18 mouse cellular contexts compared by ENCODE assay signal in genomic region chr10:78004479-78005100, GRCm38 (mm10). TPM values are rescaled to one million over a fixed set of nuclear protein-coding genes. Genes with fewer than 3 reads are reported as not detected.
DNase-seq lines count a peak whose midpoint lies in the region; ATAC-seq and TF ChIP-seq lines count a peak whose summit lies in the region.
"Had no signal": no experiment of that assay in that cellular context is flagged by ENCODE, and none has a peak within 500 bp of the region (broad histone marks: within the 10 kb centered on the region; RNA-seq: fewer than 3 reads in every experiment).

No protein-coding gene starts in this region.

- no peak for TF ChIP-seq CTCF in intestine, postnatal 0 days (IDR thresholded peaks at IDR 0.05; ENCODE audit: low read depth)

- no peaks in the 10 kb centered on the region for H3K27me3 ChIP-seq in intestine, postnatal 0 days (replicated peaks; ENCODE audit: control insufficient read depth, insufficient read depth, low read length)
- H3K27me3 ChIP-seq in liver, embryonic 16.5 days (ENCODE audit: control insufficient read depth, insufficient read depth, low read depth, low read length), result no peaks in the 10 kb centered on the region
- H3K27me3 ChIP-seq: CH12.LX; embryonic facial prominence, embryonic 12.5 days; forebrain, embryonic 15.5 days; hindbrain, embryonic 13.5 days; kidney, embryonic 15.5 days had no signal

- intact Hi-C loops in gastrocnemius, postnatal 36 days (cut with DNase I), result no loop called here

- H3K36me3 ChIP-seq in intestine, postnatal 0 days (ENCODE audit: control insufficient read depth, insufficient read depth), result peaks cover 34% of the 10 kb centered on the region
- H3K36me3 ChIP-seq in liver, embryonic 16.5 days (ENCODE audit: control insufficient read depth, insufficient read depth), result peaks cover 33% of the 10 kb centered on the region

- H3K9me3 ChIP-seq in intestine, postnatal 0 days (ENCODE audit: control insufficient read depth), result no peaks in the 10 kb centered on the region
- H3K9me3 ChIP-seq in liver, embryonic 16.5 days (replicated peaks; ENCODE audit: control insufficient read depth, low read length), result no peaks in the 10 kb centered on the region
- H3K9me3 ChIP-seq: embryonic facial prominence, embryonic 12.5 days; forebrain, embryonic 15.5 days; hindbrain, embryonic 13.5 days; kidney, embryonic 15.5 days; limb, embryonic 10.5 days had no signal

- DNase-seq in layer of hippocampus, adult 11-12 months (ENCODE audit: low spot score), result peak; percentile 50
- DNase-seq in layer of hippocampus, postnatal 10 days (ENCODE audit: low spot score in 2 of 2), result no peak
- DNase-seq in c-Kit-positive CD71-positive TER-119-positive erythroid progenitor cells, embryonic 14.5 days (ENCODE audit: low spot score), result peak; percentile 67
- DNase-seq in gastrocnemius, postnatal 4 days (ENCODE audit: low spot score in 2 of 2), result no peak
- DNase-seq in gastrocnemius, postnatal 36 days, result no peak
- DNase-seq: adrenal gland, postnatal 10 days; cerebellum, adult 2 months; retina, postnatal 1 day had no signal

- H3K4me1 ChIP-seq in intestine, postnatal 0 days (replicated peaks; ENCODE audit: control insufficient read depth, insufficient read depth, low read length), result peaks cover 19% of the 10 kb centered on the region
- H3K4me1 ChIP-seq in liver, embryonic 16.5 days (ENCODE audit: control insufficient read depth, low read depth, low read length), result peaks cover 53% of the 10 kb centered on the region

- peak overlapping the region; percentile 81 for H3K27ac ChIP-seq in intestine, postnatal 0 days (ENCODE audit: low read depth, low read length)
- peak overlapping the region; percentile 76 for H3K27ac ChIP-seq in liver, embryonic 16.5 days (ENCODE audit: low read length)
- H3K27ac ChIP-seq: embryonic facial prominence, embryonic 12.5 days; forebrain, embryonic 15.5 days; hindbrain, embryonic 13.5 days; kidney, embryonic 15.5 days had no signal

- peak overlapping the region; percentile 46 for H3K4me2 ChIP-seq in intestine, postnatal 0 days (replicated peaks; ENCODE audit: low read depth)
- peak overlapping the region; percentile 94 for H3K4me2 ChIP-seq in liver, embryonic 16.5 days (ENCODE audit: low read depth, low read length)
- H3K4me2 ChIP-seq: embryonic facial prominence, embryonic 12.5 days; forebrain, embryonic 15.5 days; hindbrain, embryonic 13.5 days; kidney, embryonic 15.5 days; midbrain, embryonic 11.5 days had no signal

- 34% methylated on average over 3 of the region's 3 CpGs for WGBS in intestine, postnatal 0 days
- 32% methylated on average over 3 of the region's 3 CpGs for WGBS in liver, embryonic 16.5 days (ENCODE audit: insufficient replicate concordance)

- H3K4me3 ChIP-seq in intestine, postnatal 0 days (ENCODE audit: low read depth, low read length), result no peak overlapping the region
- peak overlapping the region; percentile 39; the same call in 1 of the 2 replicates for H3K4me3 ChIP-seq in liver, embryonic 16.5 days (ENCODE audit: low read depth, low read length)
- H3K4me3 ChIP-seq: embryonic facial prominence, embryonic 12.5 days; forebrain, embryonic 15.5 days; hindbrain, embryonic 13.5 days; kidney, embryonic 15.5 days; limb, embryonic 10.5 days had no signal

- ATAC-seq in intestine, postnatal 0 days, result peak; percentile 50
- ATAC-seq in liver, embryonic 16.5 days (ENCODE audit: low read depth), result peak; percentile 55
- ATAC-seq: forebrain, embryonic 15.5 days; lung, postnatal 0 days had no signal

- H3K9ac ChIP-seq in intestine, postnatal 0 days (ENCODE audit: low read depth, low read length), result no peak overlapping the region
- H3K9ac ChIP-seq in liver, embryonic 16.5 days (ENCODE audit: low read depth, low read length), result peak overlapping the region; percentile 32
- H3K9ac ChIP-seq: embryonic facial prominence, embryonic 12.5 days; forebrain, embryonic 15.5 days; kidney, embryonic 15.5 days had no signal

RNA-seq across cellular contexts. Expression of gene Pfkl, which starts 5.3 kb away (rescaled TPM):
- 100 to 1,000 TPM; 112 to 116 TPM for total RNA-seq in layer of hippocampus, postnatal 10 days (2021)
- polyA plus RNA-seq in intestine, postnatal 0 days (2015; fragmentation: Nextera tagmentation; extraction: Ambion mirVana), result 42.3 and 51.1 TPM in 2 replicates
- polyA plus RNA-seq in liver, embryonic 16.5 days (2015; fragmentation: Nextera tagmentation; extraction: Ambion mirVana), result 83.0 and 83.2 TPM in 2 replicates
- total RNA-seq in gastrocnemius, postnatal 4 days (2021), result 10 to 100 TPM; 17.0 to 21.0 TPM
- total RNA-seq in gastrocnemius, postnatal 36 days (2021), result 1 to 10 TPM; 6.0 to 8.6 TPM

RNA-seq across cellular contexts. Expression of gene 1810043G02Rik, which starts 26.3 kb away (rescaled TPM):
- 10 to 100 TPM; 32.7 to 42.5 TPM for total RNA-seq in layer of hippocampus, postnatal 10 days (2021)
- 8.5 and 8.6 TPM in 2 replicates for polyA plus RNA-seq in intestine, postnatal 0 days (2015; fragmentation: Nextera tagmentation; extraction: Ambion mirVana)
- 3.7 and 4.0 TPM in 2 replicates for polyA plus RNA-seq in liver, embryonic 16.5 days (2015; fragmentation: Nextera tagmentation; extraction: Ambion mirVana)
- 10 to 100 TPM; 10.5 to 12.3 TPM for total RNA-seq in gastrocnemius, postnatal 4 days (2021)
- 1 to 10 TPM; 3.1 to 4.5 TPM for total RNA-seq in gastrocnemius, postnatal 36 days (2021)

RNA-seq across cellular contexts. Expression of gene Trpm2, which starts 34.2 kb away (rescaled TPM):
- 10 to 100 TPM; 26.0 to 27.3 TPM for total RNA-seq in layer of hippocampus, postnatal 10 days (2021)
- polyA plus RNA-seq in intestine, postnatal 0 days (2015; fragmentation: Nextera tagmentation; extraction: Ambion mirVana), result 0.66 and 1.1 TPM in 2 replicates
- 2.7 and 3.0 TPM in 2 replicates for polyA plus RNA-seq in liver, embryonic 16.5 days (2015; fragmentation: Nextera tagmentation; extraction: Ambion mirVana)
- total RNA-seq in gastrocnemius, postnatal 4 days (2021), result under 1 TPM; 0.32 to 0.88 TPM
- under 1 TPM; 0.10 to 0.89 TPM for total RNA-seq in gastrocnemius, postnatal 36 days (2021)

RNA-seq across cellular contexts. Expression of gene Dnmt3l, which starts 37.2 kb away (rescaled TPM):
- not detected for total RNA-seq in layer of hippocampus, postnatal 10 days (2021)
- 0.14 and 0.31 TPM in 2 replicates for polyA plus RNA-seq in intestine, postnatal 0 days (2015; fragmentation: Nextera tagmentation; extraction: Ambion mirVana)
- polyA plus RNA-seq in liver, embryonic 16.5 days (2015; fragmentation: Nextera tagmentation; extraction: Ambion mirVana), result not detected in 2 replicates
- total RNA-seq in gastrocnemius, postnatal 4 days (2021), result not detected
- not detected for total RNA-seq in gastrocnemius, postnatal 36 days (2021)
- polyA plus RNA-seq: forebrain, embryonic 15.5 days; hindbrain, embryonic 13.5 days; limb, embryonic 10.5 days; midbrain, embryonic 11.5 days had no signal

RNA-seq across cellular contexts. Expression of gene Aire, which starts 38.8 kb away (rescaled TPM):
- total RNA-seq in layer of hippocampus, postnatal 10 days (2021), result under 1 TPM; 0.36 to 0.50 TPM
- polyA plus RNA-seq in intestine, postnatal 0 days (2015; fragmentation: Nextera tagmentation; extraction: Ambion mirVana), result 0.04 TPM in 1 of 2 replicates, not detected in the other
- polyA plus RNA-seq in liver, embryonic 16.5 days (2015; fragmentation: Nextera tagmentation; extraction: Ambion mirVana), result not detected in 2 replicates
- total RNA-seq in gastrocnemius, postnatal 4 days (2021), result not detected
- total RNA-seq in gastrocnemius, postnatal 36 days (2021), result not detected
- polyA plus RNA-seq: lung, postnatal 0 days; midbrain, embryonic 11.5 days had no signal

Comparison
In these comparisons a context has a peak if more than half of its experiments do, and no peak if none do; other contexts are left out.
1. DNase-seq: peak in layer of hippocampus, adult 11-12 months (single experiment) and c-Kit-positive CD71-positive TER-119-positive erythroid progenitor cells, embryonic 14.5 days (single experiment); none in layer of hippocampus, postnatal 10 days (0 of 2), gastrocnemius, postnatal 4 days (0 of 2) and gastrocnemius, postnatal 36 days (0 of 2).
2. RNA of gene Pfkl, which starts 5.3 kb away (total RNA-seq): 112 to 116 TPM in layer of hippocampus, postnatal 10 days; 17.0 to 21.0 TPM in gastrocnemius, postnatal 4 days and 6.0 to 8.6 TPM in gastrocnemius, postnatal 36 days; every median in the first group is over 4 times any median in the second.
3. RNA of gene Trpm2, which starts 34.2 kb away (total RNA-seq): 26.0 to 27.3 TPM in layer of hippocampus, postnatal 10 days; 0.10 to 0.89 TPM in gastrocnemius, postnatal 36 days and 0.32 to 0.88 TPM in gastrocnemius, postnatal 4 days; every median in the first group is over 10 times any median in the second.